Mouse (Mus musculus) bone marrow macrophage, adult 2 months (primary cell): ENCODE measurements around the gene Olfr525.

ENCODE experiments used
- CTCF ChIP-seq: IDR thresholded peaks from 2 replicates; pipeline ENCODE4 v1.5.1; 2012; ENCODE audit warnings: low read depth, mild to moderate bottlenecking, low read length, moderate library complexity
- POLR2A ChIP-seq: IDR thresholded peaks from 2 replicates; pipeline ENCODE4 v1.6.1; 2012; ENCODE audit warnings: mild to moderate bottlenecking, low read depth, low read length, borderline replicate concordance

- TF ChIP-seq CTCF (no peak), POLR2A (no peak)
Measured at GRCm38 (mm10) chr7:140321135-140321534, 477 bp downstream of the Olfr525 start.
